Mouse (Mus musculus): ENCODE results near the gene Tead3. TPM values are rescaled to one million over a fixed set of nuclear protein-coding genes. Genes with fewer than 3 reads are reported as not detected.
A peak's percentile ranks its signal among the peaks of the same experiment; 100 is the strongest.
"Not testable (repeated sequence)": the region's sequence is repeated elsewhere in the genome, so short reads cannot be mapped to it uniquely, and the experiment has no call there.

Tead3 gene
- polyA plus RNA-seq, 1 experiment from 2014 or later: 5.8 TPM

DNA sequence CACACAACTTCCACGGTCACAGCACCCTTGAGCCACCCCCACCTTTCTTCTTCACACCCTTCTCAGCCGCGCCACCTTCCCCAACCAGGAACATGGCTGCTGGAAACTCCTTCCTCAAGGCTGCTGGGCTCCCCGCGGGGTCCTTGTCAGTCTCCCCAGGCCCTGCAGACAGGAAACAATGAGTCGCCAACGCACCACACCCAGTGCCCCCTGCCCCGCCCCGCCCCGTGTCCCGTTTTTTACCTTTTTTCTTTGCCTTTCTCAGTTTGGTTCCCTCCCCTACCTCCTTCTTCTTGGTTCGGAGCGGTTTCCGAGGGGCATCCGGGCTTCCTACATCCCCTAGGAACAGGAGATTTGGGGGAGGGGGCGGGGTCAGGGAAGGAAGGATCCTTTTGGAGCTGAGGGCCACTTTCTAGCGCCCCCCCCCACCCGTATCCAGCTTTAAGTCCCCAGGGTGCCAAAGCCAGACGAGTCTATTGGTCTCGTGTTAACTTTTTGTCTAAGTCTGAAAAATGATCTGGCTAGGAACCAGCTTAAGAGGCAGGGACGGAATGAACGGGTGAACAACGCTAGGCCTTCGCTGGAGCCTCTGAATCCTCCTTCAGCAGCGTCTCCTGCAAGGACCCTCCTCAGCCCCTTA lies 12.2 kb upstream of the Tead3 start:
- Histone ChIP-seq H3K36me3 (ENCODE audit: control insufficient read depth, insufficient read depth) (no peaks in the 10 kb centered on the region), H3K9me3 (ENCODE audit: control insufficient read depth) (no peaks in the 10 kb centered on the region), H3K4me3 (ENCODE audit: low read depth, low read length) (peak overlapping the region; percentile 21), H3K9ac (ENCODE audit: low read depth, low read length) (no peak overlapping the region), H3K27ac (ENCODE audit: low read depth, low read length) (no peak overlapping the region), H3K4me2 (replicated peaks; ENCODE audit: low read depth) (peak overlapping the region; percentile 55), H3K4me1 (replicated peaks; ENCODE audit: control insufficient read depth, insufficient read depth, low read length) (peaks cover 5% of the 10 kb centered on the region; the same call in 1 of the 2 replicates), H3K27me3 (replicated peaks; ENCODE audit: control insufficient read depth, insufficient read depth, low read length) (peaks cover 36% of the 10 kb centered on the region)
- ATAC-seq: no peak
- WGBS: 10% methylated on average over 25 of the region's 25 CpGs
- no peak for TF ChIP-seq CTCF (IDR thresholded peaks at IDR 0.05; ENCODE audit: low read depth)

DNA sequence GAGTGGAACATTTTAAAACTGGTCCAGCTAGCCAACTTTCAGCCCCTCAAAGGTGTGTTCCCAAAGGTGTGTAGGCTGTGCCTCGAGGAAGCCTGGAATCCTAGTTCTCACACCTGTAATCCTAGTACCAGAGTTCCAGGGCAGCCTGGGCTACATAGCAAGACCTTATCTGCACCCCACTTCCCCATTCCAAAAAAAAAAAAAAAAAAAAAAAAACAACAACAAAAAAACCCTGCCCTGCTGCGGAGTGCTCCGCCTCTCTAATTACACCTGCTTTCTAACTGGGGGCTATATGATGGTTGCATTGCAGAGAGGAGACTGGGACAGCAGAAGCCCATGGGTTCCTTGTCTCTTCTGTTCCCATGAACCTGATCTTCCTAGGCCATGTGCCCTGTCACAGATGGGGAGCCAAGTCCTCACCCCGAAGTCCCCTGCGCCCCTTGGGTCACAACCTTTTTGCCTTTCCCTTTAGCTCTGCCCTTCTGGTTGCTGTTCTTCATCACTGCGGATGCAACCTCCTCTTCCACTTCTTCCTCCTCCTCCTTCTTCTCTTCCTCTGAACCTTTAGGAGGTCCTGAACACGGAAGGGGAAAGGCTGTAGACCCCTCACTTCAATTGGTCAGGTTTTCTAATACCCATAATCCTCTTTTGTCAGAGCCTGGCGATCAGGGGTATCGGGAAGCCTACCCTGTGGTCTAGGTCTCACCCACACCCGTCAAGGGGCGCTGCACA lies 11.5 kb upstream of the Tead3 start:
- H3K27me3 ChIP-seq (replicated peaks; ENCODE audit: control insufficient read depth, insufficient read depth, low read length): peaks cover 36% of the 10 kb centered on the region
- H3K4me3 ChIP-seq (ENCODE audit: low read depth, low read length): peak overlapping the region; percentile 21
- no peak for ATAC-seq
- no peaks in the 10 kb centered on the region for H3K36me3 ChIP-seq (ENCODE audit: control insufficient read depth, insufficient read depth)
- H3K9ac ChIP-seq (ENCODE audit: low read depth, low read length): no peak overlapping the region
- H3K4me1 ChIP-seq (replicated peaks; ENCODE audit: control insufficient read depth, insufficient read depth, low read length): peaks cover 5% of the 10 kb centered on the region; the same call in 1 of the 2 replicates
- no peak for TF ChIP-seq CTCF (IDR thresholded peaks at IDR 0.05; ENCODE audit: low read depth)
- H3K9me3 ChIP-seq (ENCODE audit: control insufficient read depth): no peaks in the 10 kb centered on the region
- H3K4me2 ChIP-seq (replicated peaks; ENCODE audit: low read depth): peak overlapping the region; percentile 55
- WGBS: 46% methylated on average over 11 of the region's 11 CpGs
- no peak overlapping the region for H3K27ac ChIP-seq (ENCODE audit: low read depth, low read length)

DNA sequence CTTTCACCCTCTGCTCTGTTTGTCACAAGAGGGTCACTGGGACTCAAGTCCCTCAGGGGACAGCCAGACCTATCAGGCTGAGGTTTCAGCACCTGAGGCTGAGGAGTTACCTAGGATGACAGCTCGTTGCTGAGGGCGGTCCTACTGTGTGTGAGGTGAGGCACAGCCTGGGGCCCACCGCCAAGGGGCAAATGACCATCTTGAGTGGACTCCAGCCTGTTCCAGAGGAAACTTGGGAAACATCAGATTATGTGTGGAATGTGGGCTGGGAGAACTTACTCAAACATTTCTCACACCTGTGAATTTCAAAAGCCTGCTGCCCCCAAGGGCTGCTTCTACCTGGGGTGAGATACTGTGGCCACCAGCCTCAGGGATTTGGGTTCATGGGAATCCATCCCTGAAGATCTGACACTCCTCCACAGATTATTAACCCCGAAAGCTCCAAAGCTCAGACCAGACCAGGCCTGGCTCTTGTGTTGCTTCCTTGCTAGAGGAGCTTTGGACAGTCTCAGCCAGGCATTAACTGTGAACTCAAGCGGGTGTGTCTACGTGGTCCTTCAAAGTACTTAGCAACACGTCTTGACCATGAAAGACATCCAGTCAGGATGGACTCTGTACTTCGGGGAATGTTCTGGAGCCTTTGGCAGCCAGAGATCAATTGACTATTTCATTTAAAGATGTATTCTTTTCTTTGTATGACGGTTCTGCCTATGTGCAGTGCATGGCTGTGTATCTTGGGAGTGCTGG lies 10.1 kb upstream of the Tead3 start:
- 63% methylated on average over 9 of the region's 9 CpGs for WGBS
- Histone ChIP-seq H3K27me3 (replicated peaks; ENCODE audit: control insufficient read depth, insufficient read depth, low read length) (peaks cover 36% of the 10 kb centered on the region), H3K4me2 (replicated peaks; ENCODE audit: low read depth) (no peak overlapping the region), H3K27ac (ENCODE audit: low read depth, low read length) (no peak overlapping the region), H3K4me3 (ENCODE audit: low read depth, low read length) (no peak overlapping the region), H3K9ac (ENCODE audit: low read depth, low read length) (no peak overlapping the region), H3K4me1 (replicated peaks; ENCODE audit: control insufficient read depth, insufficient read depth, low read length) (peaks cover 5% of the 10 kb centered on the region; the same call in 1 of the 2 replicates), H3K36me3 (ENCODE audit: control insufficient read depth, insufficient read depth) (no peaks in the 10 kb centered on the region), H3K9me3 (ENCODE audit: control insufficient read depth) (no peaks in the 10 kb centered on the region)
- peak; percentile 20; the same call in 1 of the 2 replicates for ATAC-seq
- no peak for TF ChIP-seq CTCF (IDR thresholded peaks at IDR 0.05; ENCODE audit: low read depth)

DNA sequence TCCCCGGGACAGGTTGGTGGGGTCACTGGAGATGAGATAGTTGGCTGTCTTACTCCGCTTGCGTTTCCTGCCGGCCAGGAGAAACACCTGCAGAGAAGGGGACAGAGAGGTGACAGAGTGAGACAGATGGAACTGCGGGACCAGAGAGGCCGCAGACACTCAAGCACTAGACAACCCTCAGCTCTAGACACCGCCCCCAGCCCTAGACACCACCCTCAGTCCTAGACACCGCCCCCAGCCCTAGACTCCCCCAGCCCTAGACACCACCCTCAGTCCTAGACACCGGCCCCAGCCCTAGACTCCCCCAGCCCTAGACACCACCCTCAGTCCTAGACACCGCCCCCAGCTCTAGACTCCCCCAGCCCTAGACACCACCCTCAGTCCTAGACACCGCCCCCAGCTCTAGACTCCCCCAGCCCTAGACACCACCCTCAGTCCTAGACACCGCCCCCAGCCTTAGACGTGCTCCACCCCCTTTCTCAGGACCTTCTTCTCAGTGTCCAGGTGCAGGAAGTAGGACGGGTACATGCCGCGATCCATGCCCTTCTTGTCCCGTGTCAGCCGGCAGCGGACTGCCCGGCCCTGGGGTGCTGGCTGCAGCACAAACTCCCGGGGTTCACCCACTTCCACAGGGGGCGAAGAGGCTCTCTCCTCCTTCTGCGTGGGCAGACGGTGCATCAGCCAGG lies 8.1 kb upstream of the Tead3 start:
- H3K9me3 ChIP-seq (ENCODE audit: control insufficient read depth); H3K4me3 ChIP-seq (ENCODE audit: low read depth, low read length); H3K27ac ChIP-seq (ENCODE audit: low read depth, low read length); H3K9ac ChIP-seq (ENCODE audit: low read depth, low read length); H3K4me1 ChIP-seq (replicated peaks; ENCODE audit: control insufficient read depth, insufficient read depth, low read length); H3K36me3 ChIP-seq (ENCODE audit: control insufficient read depth, insufficient read depth); ATAC-seq; H3K4me2 ChIP-seq (replicated peaks; ENCODE audit: low read depth): not testable (repeated sequence)
- WGBS: 22% methylated on average over 23 of the region's 24 CpGs
- H3K27me3 ChIP-seq (replicated peaks; ENCODE audit: control insufficient read depth, insufficient read depth, low read length): peaks cover 22% of the 10 kb centered on the region

DNA sequence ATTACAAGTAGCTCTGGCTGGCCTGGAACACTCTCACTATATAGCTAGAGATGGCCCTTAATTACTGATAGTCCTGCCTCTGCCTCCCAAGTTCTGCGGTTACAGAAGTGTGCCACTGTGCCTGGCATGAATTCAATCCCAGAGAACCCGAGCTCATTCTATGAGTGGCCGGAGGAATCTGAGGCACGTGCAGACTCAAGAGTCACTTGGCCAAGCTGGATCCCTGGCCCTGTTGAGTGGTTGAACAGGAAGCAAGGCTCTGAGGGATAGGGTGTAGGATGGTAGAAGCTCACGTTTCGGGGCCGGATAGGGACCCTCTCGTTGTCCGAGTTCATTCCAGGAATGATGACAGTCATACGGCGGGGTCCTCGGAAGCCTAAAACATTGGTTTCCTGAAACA lies 5.3 kb upstream of the Tead3 start:
- Histone ChIP-seq H3K27me3 (replicated peaks; ENCODE audit: control insufficient read depth, insufficient read depth, low read length) (peaks cover 4% of the 10 kb centered on the region; the same call in 1 of the 2 replicates), H3K4me2 (replicated peaks; ENCODE audit: low read depth) (no peak overlapping the region), H3K27ac (ENCODE audit: low read depth, low read length) (no peak overlapping the region), H3K9me3 (ENCODE audit: control insufficient read depth) (no peaks in the 10 kb centered on the region), H3K9ac (ENCODE audit: low read depth, low read length) (no peak overlapping the region), H3K4me3 (ENCODE audit: low read depth, low read length) (no peak overlapping the region), H3K36me3 (ENCODE audit: control insufficient read depth, insufficient read depth) (no peaks in the 10 kb centered on the region), H3K4me1 (replicated peaks; ENCODE audit: control insufficient read depth, insufficient read depth, low read length) (peaks cover 8% of the 10 kb centered on the region)
- 91% methylated on average over 12 of the region's 12 CpGs for WGBS
- no peak for TF ChIP-seq CTCF (IDR thresholded peaks at IDR 0.05; ENCODE audit: low read depth)
- ATAC-seq: no peak

DNA sequence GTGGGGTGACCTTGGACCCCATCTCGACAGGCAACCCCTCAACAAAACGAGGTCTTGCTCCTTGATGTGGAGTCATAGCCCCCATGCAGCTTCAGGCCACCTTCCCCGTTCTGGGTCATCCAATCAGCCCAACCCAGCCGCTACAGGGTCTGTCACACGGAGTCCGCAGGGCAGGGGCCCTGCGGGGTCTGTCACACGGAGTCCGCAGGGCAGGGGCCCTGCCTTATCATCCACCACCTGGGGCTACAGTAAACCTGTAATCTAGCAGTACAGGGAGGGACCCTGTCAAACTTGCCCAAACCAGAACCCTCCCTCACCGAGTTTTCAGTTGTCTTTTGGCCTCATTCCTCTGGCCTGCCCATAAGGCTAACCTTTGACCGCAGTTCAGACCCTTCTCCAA lies 1.4 kb upstream of the Tead3 start:
- Histone ChIP-seq H3K4me2 (replicated peaks; ENCODE audit: low read depth) (no peak overlapping the region), H3K9ac (ENCODE audit: low read depth, low read length) (no peak overlapping the region; the same call in 1 of the 2 replicates), H3K9me3 (ENCODE audit: control insufficient read depth) (no peaks in the 10 kb centered on the region), H3K4me3 (ENCODE audit: low read depth, low read length) (no peak overlapping the region), H3K27me3 (replicated peaks; ENCODE audit: control insufficient read depth, insufficient read depth, low read length) (no peaks in the 10 kb centered on the region), H3K36me3 (ENCODE audit: control insufficient read depth, insufficient read depth) (no peaks in the 10 kb centered on the region), H3K4me1 (replicated peaks; ENCODE audit: control insufficient read depth, insufficient read depth, low read length) (peaks cover 8% of the 10 kb centered on the region), H3K27ac (ENCODE audit: low read depth, low read length) (no peak overlapping the region)
- no peak for TF ChIP-seq CTCF (IDR thresholded peaks at IDR 0.05; ENCODE audit: low read depth)
- no peak for ATAC-seq
- WGBS: 18% methylated on average over 11 of the region's 11 CpGs
